Mouse (Mus musculus) C2C12 (cell line): ENCODE results near the gene Cpox. TPM values are rescaled to one million over a fixed set of nuclear protein-coding genes. Genes with fewer than 3 reads are reported as not detected.
A peak's percentile ranks its signal among the peaks of the same experiment; 100 is the strongest.

Source experiments
- H3K27me3 ChIP-seq: one replicate; pipeline ENCODE4 v1.6.1; 2011; ENCODE audit not compliant: control insufficient read depth, insufficient read depth, insufficient read length
- H3K36me3 ChIP-seq: one replicate; pipeline ENCODE4 v1.6.1; 2011; ENCODE audit not compliant: control insufficient read depth, insufficient read depth
- H3K4me3 ChIP-seq: one replicate; pipeline ENCODE4 v1.5.1; 2011; ENCODE audit warnings: mild to moderate bottlenecking, control low read depth; ENCODE audit not compliant: poor library complexity, insufficient read depth, severe bottlenecking
- H3K79me2 ChIP-seq: one replicate; pipeline ENCODE4 v1.6.1; 2011; ENCODE audit not compliant: control insufficient read depth, insufficient read depth
- H3K79me3 ChIP-seq: one replicate; pipeline ENCODE4 v1.6.1; 2011; ENCODE audit warnings: low read depth, control low read depth
- H3ac ChIP-seq: one replicate; pipeline ENCODE3; 2011; ENCODE audit warnings: low read depth; ENCODE audit not compliant: control insufficient read depth, insufficient read length
- CEBPB ChIP-seq: IDR thresholded peaks from one replicate; pipeline ENCODE4 v1.6.1; 2011; ENCODE audit warnings: low read depth, mild to moderate bottlenecking, control low read depth, moderate library complexity
- CTCF ChIP-seq: IDR thresholded peaks from one replicate; pipeline ENCODE4 v1.5.1; 2011; ENCODE audit not compliant: control insufficient read depth, insufficient read depth, insufficient read length
- FOSL1 ChIP-seq: IDR thresholded peaks from one replicate; pipeline ENCODE4 v1.8.0; 2011; ENCODE audit warnings: mild to moderate bottlenecking, low read length; ENCODE audit not compliant: poor library complexity, insufficient read depth, severe bottlenecking
- MAX ChIP-seq: IDR thresholded peaks from one replicate; pipeline ENCODE4 v1.6.1; 2011; ENCODE audit warnings: mild to moderate bottlenecking, control low read depth
- MYOD1 ChIP-seq: IDR thresholded peaks from one replicate; pipeline ENCODE4 v1.6.1; 2011; ENCODE audit warnings: low read depth; ENCODE audit not compliant: control insufficient read depth, insufficient read length
- MYOG ChIP-seq: IDR thresholded peaks from one replicate; pipeline ENCODE4 v1.6.1; 2011; ENCODE audit not compliant: control insufficient read depth, insufficient read length; ENCODE audit errors: extremely low read depth
- USF1 ChIP-seq: IDR thresholded peaks from one replicate; pipeline ENCODE4 v1.6.1; 2011; ENCODE audit warnings: low read depth, mild to moderate bottlenecking, control low read depth, moderate library complexity
- polyA plus RNA-seq: library from polyadenylated mRNA; unstranded; fragments of >200 nt; fragmentation: generic; extraction: Trizol; gene quantifications from one replicate; pipeline ENCODE4 v1.2.1, GENCODE M21; 2012; ENCODE audit warnings: missing spikeins

The Cpox gene
- polyA plus RNA-seq, 1 experiment, result 9.8 TPM

DNA sequence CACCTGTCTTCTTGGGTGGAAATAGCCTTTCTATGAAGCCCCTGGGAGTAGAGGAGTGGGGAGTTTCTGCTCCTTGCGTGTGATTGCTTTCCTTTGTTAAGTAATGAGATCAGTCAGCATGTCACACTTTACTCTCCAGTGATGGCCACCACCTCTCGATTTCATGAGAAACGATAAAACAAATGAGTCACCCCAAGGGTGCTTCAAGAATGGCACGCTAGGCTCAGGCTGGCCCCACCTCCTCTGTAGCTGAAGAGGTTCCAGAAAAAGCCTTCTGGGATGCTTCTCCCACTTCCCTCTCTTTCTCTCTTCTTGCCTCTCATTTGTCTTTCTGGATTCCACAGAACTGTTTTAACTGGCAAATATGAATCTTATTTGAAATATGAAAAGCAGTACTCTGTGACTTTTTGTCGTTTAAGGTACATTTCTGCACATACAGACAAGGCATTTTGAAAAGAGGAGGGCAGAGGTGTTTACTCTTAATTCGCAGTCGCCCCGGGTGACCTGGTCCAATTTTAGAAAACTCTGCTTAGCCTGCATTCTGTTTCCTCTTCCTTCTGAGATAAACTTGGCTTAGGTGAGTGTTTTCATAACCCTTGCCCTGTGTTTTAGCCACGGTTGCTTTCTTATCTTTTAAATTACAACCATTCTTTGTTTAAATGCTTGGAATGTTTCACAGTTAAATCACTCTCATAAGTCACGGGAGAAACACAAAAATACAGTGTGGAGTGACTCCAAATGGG, 33.5 kb downstream of the Cpox start:
- H3K27me3 ChIP-seq, result no peaks in the 10 kb centered on the region
- H3K4me3 ChIP-seq, result no peak overlapping the region
- H3ac ChIP-seq, result no peak overlapping the region
- no peaks in the 10 kb centered on the region for H3K36me3 ChIP-seq
- TF ChIP-seq MYOG (no peak), MAX (peak; percentile 15), FOSL1 (peak; percentile 26), CEBPB (no peak)
- no peaks in the 10 kb centered on the region for H3K79me3 ChIP-seq
- no peaks in the 10 kb centered on the region for H3K79me2 ChIP-seq

GRCm38 (mm10) chr16:58704999-58705398, 34.9 kb downstream of the Cpox start:
- TF ChIP-seq MYOD1, result no peak
- TF ChIP-seq FOSL1, result no peak
- TF ChIP-seq MAX, result no peak
- TF ChIP-seq MYOG, result no peak
- no peak for TF ChIP-seq CEBPB
- TF ChIP-seq USF1, result no peak
- TF ChIP-seq CTCF, result no peak
- H3K79me3 ChIP-seq, result no peaks in the 10 kb centered on the region
- no peak overlapping the region for H3K4me3 ChIP-seq
- H3K79me2 ChIP-seq, result no peaks in the 10 kb centered on the region
- no peaks in the 10 kb centered on the region for H3K36me3 ChIP-seq
- H3ac ChIP-seq, result no peak overlapping the region
- H3K27me3 ChIP-seq, result no peaks in the 10 kb centered on the region

- Histone ChIP-seq H3ac (no peak overlapping the region), H3K79me3 (no peaks in the 10 kb centered on the region), H3K36me3 (no peaks in the 10 kb centered on the region), H3K27me3 (no peaks in the 10 kb centered on the region), H3K79me2 (no peaks in the 10 kb centered on the region), H3K4me3 (no peak overlapping the region)
- TF ChIP-seq USF1 (no peak), CTCF (no peak), MYOG (no peak)
These were observed 37.3 kb downstream of the Cpox start for GRCm38 (mm10) chr16:58707276-58707905.

DNA sequence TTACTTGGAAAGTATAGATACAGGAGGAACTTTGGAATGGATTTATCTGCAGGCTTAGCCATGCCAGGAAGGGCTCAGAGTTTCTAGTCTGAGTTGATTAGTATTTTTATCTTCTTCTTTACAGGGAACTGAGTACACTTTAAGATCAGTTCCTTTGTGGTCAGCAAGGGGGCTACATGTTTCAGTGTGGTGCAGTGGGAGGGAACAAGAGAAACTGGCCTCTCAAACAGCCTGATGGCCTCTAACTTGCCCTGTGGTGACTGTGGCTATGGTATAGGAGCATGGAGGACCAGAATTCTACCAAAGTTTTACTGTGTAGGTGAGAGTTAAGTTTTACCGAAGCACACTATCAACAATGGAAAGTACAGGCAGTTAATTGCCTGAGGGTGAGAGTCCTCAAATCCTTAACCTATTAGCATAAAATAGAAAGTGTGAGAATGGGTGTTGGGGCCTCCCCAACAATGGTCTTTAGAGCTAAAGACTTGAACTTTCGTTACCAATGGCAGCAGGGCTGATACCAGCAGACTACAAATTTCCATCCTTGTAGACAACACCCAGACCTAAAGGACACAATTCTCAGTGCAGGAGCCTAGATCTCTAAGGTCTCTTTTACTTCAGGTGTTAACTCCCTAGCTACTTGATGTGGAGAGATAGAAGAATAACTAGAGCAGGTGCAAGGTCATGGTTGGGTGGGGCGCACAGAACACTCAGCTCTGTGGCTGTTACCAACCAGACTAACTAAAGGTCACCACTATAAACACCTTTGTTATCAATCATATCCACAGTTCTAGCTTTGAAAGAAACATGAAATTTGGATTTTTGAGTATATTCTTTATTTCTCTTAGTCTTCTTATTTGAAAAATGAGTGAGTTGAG, 38.7 kb downstream of the Cpox start:
- H3K36me3 ChIP-seq, result no peaks in the 10 kb centered on the region
- H3K27me3 ChIP-seq, result no peaks in the 10 kb centered on the region
- no peaks in the 10 kb centered on the region for H3K79me2 ChIP-seq
- H3K4me3 ChIP-seq, result no peak overlapping the region
- no peak overlapping the region for H3ac ChIP-seq
- TF ChIP-seq CTCF, result no peak
- TF ChIP-seq USF1, result no peak
- TF ChIP-seq MAX, result no peak
- TF ChIP-seq FOSL1, result no peak
- no peak for TF ChIP-seq CEBPB
- TF ChIP-seq MYOD1, result no peak
- no peak for TF ChIP-seq MYOG
- no peaks in the 10 kb centered on the region for H3K79me3 ChIP-seq

DNA sequence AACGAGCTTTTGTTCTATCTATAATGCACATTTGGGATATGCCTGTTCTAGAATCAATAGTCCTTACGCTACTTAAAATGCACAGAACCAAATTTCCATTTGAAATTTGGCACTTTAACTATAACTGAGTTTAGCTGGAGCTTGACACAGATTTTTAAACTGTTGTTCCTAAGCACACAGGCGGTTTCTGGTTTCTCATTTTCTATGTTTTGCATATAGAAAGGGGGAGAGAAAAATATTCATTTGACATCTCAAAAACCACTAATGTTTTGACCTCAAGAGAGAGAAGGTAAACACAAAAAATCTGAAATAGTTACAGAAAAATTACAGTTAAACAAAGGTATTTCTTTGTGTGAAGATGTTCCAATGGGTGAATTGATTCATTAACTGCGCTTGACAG, 39.4 kb downstream of the Cpox start:
- H3K4me3 ChIP-seq, result no peak overlapping the region
- H3ac ChIP-seq, result no peak overlapping the region
- H3K79me2 ChIP-seq, result no peaks in the 10 kb centered on the region
- TF ChIP-seq MYOD1 (no peak), MYOG (no peak), USF1 (no peak), CEBPB (no peak), MAX (no peak), CTCF (no peak), FOSL1 (no peak)
- no peaks in the 10 kb centered on the region for H3K27me3 ChIP-seq
- no peaks in the 10 kb centered on the region for H3K36me3 ChIP-seq
- H3K79me3 ChIP-seq, result no peaks in the 10 kb centered on the region
